Mouse (Mus musculus) thymus, postnatal 0 days (tissue): ENCODE results near the gene Cant1. TPM values are rescaled to one million over a fixed set of nuclear protein-coding genes. Genes with fewer than 3 reads are reported as not detected.

ENCODE experiments used
- DNase-seq: peaks from one replicate; pipeline ENCODE4 v3.0.0-alpha.2; 2015; ENCODE audit warnings: low spot score
- polyA plus RNA-seq: library from polyadenylated mRNA; unstranded; fragments of >200 nt; fragmentation: Nextera tagmentation; extraction: Ambion mirVana; gene quantifications from 2 replicates; pipeline ENCODE4 v1.2.1, GENCODE M21; 2015

Cant1 gene
- polyA plus RNA-seq, 1 experiment from 2014 or later, result 26.6 TPM

DNA sequence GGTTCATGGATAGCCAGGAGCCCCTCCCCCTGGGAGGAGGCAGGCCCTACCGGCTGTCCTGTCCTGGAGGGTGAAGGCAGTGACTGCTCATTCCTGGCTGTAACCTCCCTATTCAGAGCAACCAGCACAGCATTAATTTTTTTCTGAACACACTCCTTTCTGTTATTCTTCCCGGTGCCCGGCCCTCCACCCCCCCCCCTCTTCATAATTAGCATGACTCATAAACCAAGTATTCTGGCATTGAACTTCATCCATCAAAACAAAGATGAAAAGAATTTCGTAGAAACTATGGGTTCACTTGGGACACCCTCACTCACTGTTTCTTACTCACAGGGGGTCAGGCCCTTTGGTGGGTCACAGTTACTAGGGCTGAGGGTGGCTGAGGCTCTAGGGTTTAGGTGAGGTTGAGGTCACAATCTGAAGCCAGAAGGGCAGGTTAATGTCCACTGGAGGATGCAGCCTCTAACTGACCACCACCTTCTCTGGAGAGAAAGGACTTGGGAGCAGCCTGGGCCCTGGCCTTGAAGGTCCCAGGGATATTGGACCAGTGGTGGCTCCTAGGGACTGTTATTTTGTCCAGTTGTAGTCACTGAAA is 11.5 kb upstream of the Cant1 start:
- no peak for DNase-seq

DNA sequence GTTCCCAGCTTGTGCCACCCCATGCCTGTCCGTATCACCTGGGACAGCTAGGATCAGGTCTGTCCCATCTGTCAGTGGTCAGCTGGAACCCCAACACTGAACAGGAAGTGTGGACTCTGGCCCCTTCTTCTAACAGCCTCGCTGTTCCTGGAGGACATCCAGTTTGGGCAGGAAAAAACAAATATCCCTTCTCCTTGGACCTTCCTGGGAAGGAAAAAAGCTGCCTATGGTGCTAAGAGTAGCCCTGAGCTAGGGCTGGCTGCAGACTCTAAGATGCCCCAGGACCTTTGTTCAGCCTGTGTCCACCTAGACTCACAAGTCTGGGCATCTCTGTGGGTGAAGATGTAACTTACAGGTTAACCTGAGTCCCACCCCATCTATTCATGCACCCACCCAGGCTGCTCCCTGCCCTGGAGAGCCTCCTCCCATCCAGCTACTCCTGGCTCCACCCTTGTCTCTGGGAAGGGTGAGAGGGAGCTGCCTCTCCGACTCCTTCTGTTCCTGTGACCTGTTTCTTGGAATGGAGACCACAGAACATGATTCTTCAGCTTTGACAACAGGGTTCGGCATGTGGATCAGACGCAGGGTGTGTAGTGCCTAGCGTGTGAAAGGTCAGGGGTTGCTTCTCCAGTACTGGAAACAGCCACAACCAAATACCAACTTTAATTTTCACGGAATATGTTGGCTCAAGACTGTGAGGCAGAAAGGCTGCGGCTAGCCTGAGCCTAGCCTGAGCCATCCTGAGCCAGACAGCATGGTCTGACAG is 10.2 kb upstream of the Cant1 start:
- DNase-seq, result no peak

DNA sequence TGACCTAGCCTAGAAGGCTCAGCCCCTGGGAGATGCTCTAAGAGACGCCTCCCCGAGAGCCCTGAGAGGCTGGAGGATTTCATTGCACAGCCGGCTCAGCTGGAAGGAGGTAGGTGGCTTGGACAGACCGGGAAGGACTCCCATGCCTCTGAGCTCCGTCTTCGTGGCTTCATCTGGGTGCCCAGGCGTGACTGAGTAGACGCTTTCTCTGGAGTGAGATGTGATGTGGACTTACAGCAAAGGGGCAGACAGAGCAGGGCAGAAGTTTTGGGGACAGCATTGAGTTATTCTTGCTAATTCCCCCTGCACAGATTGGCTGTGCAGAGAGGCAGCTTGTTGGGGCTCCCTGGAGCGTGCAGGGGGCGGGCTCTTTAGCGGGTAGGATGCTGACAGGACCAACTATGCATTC is 9.6 kb upstream of the Cant1 start:
- DNase-seq, result no peak

DNA sequence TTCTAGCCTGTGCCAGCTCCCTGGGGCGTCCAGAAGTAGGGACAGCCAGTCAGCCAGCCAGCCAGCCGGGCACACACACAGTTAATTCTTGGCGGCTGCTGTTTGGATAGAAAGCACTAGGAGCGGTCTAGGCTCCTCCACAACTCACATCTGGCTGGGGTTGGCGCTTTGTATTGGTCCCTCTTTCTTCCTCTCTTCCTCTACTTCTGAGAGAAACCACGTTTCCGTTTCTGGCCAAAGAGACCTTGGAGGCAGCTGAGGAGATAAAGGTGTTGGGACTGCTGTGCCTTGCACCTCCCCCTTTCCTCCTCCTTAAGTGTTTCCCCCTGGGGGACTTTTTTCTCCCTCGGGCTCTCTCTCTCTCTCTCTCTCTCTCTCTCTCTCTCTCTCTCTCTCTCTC is 9.1 kb upstream of the Cant1 start, which contains the start of gene C1qtnf1:
C1qtnf1 (plus strand) TSS at position 218 of the 400 bp plus-strand sequence.
- peak; percentile 71 for DNase-seq

DNA sequence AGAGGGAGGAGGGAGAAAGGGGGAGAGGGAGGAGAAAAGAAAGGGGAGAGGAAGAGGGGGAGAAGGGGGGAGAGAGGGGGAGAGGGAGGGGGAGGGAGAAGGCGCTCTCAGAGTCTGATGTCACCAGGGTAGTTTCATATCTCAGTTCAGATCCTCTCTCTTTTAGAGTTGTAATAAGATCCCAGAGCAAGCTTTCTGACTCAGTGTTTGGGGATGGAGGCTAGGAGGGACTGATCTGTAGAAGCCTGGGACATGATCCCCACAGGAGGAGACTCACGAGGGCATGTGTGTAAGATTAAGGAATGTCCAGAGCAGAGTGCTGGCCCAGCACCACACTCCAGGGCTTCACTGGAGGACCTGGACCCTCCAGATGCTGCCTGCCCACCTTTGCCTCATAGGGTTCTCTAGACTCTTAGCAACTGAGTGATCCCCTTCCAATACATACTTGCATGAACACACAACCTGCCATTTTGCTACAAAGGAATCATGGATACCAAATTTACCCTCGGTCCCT is 8.4 kb upstream of the Cant1 start:
- DNase-seq, result no peak

DNA sequence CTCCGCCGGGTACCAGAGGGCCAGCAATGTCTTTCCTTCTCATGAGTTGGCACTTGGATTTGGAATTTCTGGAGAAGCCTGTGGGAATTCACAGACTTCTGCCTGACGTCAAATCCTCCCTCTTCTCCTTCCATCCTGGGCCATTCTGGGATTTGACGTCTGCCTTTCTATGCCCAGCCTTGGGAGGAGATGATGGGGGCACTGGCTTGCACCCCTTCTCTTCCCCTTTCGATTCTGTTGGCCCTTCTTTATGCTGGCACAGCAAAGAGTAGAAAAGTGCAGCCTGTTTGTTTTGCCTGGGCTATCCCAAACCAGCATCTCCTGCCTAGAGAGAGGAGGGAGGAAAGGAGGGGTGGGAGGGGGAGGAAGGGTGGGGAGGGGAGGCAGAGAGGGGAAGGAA is 7.9 kb upstream of the Cant1 start:
- DNase-seq, result no peak

DNA sequence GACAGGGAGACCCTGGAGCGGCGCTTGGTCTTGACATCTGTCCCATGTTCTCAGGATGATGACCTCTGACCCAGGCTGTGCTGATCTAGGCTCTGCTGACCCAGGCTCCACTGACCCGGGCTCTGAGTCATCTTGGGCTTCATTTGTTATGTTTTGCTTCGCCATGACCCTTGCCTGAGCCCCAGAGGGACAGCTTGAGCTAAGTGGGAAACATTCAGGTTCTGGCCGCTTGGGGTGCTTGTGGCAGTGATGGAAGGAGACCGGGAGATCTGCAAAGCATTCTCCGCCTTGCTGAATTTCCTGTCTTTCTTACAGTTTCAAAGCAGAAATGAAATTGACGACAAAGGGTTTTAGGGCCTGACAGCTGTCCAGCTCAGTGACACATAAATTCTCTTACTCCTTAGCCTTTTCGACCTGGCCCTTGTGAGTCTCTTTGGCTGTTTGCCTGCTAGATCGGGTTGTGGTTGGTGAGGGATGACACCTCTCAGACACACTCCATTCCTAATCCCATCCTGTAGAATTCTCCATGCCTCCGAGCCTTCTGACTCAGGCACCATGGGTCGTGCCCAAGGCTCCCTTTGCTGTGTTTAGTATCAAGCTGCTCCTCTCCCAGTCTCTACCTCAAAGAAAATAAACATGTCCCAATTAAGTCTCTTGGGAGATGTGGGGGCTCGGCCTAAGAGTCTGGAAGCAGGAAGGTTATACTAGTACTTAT is 5.9 kb upstream of the Cant1 start:
- DNase-seq, result no peak

DNA sequence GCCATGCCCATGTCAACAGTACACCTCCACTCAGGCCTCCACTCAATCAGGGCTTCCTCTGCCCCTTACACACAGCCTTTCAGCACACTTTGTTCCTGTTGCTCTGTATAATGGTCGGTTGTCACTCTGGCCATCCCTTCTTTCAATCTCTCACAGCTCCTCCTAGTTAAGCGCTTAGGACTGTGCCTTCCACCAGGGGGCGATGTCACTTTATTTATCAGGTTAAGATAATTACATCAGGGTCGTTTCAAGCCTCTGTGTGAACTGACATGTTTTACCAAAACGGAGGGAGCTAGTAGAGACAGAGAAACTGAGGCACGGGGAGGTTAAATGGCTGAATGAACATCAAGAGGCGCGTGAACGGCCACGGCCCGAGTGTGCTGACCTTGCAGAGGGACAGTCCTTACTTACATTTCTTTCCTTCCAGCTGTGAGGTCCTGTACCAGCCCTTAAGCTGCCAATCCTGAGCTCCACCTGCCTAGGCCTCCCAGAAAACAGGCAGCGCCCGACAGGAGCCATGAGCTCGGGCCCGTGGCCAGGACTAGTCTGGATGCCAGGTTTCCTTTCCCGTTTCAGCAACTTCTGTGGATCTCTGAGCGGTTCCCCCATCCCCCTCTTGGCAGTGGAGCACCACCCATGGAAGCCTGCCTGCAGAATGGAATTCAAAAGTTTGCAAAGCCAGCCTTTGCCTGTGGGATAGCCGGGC is 4.5 kb upstream of the Cant1 start:
- peak; percentile 84 for DNase-seq

DNA sequence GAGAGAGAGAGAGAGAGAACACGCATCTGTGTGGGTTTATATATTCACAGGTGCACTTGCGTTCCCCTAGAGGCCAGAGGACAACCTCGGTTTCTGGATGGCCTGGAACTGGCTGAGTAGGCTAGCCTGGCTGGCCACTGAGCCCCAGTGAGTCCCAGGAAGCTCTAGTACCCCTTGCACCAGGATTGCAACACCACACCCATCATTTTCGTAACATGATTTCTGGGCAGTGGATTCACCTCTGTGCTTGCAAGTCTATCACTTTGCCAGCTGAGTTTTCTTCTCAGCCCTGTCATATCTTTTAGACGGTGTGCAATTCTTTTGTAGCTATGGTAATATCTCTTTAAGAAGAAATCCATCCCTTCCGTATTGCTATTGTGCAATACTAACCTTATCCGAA is 1.4 kb upstream of the Cant1 start:
- DNase-seq, result no peak

DNA sequence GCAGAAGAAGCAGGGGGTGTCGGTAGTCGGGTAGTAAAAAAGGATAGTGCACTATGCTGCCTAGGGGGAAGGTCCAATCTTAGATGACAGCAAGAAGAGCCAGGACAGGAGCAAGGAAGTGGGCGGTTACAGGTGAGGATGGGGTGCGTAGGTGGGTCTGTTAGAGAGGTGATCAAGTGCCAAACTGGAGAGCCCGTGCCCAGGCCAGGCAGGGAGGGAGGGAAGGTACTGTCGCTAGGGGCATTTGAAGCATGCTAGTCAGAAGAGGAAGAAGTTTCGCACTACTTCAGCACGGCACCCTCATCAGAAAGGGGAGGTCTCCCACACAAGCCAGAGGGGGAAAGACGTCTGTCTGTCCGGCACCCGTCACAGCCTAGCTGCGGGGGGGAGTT is 448 bp downstream of the Cant1 start:
- DNase-seq, result no peak

DNA sequence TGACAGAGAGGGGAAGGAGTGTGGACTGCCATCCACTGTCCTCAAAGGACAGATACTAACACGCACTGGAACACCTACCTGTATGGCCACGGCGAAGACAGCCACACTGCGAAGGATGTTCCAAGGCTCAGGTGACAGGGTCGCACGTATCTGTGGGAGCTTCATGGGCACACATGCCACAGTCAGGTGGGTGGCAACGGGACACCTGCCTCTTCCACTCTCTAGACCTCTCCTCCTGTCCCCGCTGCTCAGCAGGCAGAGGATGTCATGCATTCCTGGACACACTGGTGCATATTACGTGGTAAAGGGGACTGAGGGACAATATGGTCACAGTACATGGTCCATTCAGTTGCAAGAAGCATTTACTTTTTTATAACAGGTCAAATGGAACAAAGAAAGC is 1.4 kb downstream of the Cant1 start:
- DNase-seq, result no peak

DNA sequence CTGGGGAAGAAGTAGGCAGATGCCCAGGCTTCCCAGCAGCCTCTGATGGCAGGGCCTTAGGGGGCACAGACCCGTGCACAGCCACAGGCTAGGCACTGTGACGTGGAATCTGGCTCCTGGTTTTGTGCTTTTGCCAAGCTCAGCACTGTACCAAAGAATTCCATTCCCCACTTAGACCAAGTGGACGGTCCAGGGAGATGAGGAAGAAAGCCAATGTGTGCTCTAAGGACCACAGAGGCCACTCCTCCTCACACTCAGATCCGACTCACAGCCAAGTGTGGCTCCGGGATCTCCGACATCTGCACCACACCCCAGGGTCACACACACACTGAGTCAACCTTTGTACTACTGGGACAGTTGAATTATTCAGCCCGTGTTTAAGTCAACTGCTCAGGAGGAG is 2.8 kb downstream of the Cant1 start:
- no peak for DNase-seq

DNA sequence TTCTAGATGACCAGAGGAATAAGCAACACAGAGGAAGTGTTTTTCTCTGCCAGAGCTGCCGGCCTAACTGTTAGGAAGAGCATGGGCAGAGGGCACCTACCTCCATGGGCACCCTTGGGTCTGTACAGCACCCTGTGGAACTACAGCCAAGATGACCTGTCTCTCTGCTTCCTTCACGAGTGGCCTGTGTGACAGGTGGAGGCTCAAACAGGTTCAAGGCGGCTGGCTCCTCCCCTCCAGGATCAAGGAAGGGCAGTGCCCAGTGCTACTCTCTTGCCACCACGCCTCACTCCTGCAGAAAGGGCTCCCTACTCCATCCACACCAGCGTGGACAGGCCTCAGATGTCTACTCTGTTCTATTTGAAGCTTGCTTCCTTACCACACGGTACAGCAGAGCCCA is 3.3 kb downstream of the Cant1 start:
- no peak for DNase-seq

DNA sequence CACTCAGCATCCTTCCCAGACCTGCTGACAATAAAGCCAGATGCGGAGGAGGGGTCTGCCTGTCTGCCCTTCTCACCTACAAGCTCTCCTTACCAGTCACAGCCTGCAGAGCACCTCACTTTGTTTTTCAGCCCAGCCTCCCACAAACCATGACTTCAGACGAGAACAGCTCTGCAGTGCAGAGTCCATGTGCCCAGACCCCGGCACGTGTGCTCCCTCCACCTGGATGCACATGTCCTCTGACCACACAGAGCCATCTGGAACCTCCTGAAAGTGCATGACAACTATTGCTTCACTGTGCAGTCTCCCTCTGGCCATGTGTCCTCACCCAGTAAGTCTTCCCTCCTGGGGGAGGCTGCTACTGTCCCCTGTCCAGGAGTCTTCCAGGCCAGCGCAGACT is 4.6 kb downstream of the Cant1 start:
- no peak for DNase-seq

DNA sequence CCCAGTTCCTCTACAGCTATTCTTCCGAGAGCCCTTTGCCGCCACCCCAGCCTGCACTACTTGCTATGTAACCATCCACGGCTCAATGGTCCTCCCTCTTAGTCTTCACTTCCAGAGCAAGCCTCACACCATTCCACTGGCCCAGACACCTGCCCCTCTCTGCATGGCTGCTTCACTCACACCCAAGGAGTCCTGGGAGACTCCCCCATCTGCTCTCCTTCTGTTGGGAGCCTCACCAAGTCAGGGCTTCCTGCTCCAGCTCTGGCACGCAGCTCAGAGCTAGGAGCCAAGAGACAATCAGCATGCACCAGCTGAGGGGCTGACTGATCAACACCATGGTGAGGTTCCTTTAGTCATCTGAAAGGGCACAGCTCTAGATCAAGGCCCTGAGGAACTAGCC is 5.8 kb downstream of the Cant1 start:
- DNase-seq, result no peak

DNA sequence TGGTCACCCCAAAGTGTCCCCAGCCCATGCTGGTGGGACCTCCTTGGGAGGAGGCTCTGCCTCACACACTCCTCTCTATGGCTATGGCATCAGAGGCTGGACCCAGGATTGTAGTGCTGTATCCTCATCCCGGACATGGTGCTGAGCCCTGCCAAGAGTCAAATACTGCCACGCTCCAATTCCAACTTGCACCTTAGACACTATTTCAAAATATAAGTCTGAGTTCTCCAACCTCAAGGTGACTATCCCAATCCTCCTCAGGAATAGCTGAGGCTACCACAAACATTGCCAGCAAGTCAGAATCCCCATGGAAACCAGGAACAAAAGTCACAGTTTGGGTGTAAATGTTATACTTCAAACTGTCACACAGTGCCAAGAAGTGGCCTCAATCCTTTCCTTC is 6.3 kb downstream of the Cant1 start:
- no peak for DNase-seq

DNA sequence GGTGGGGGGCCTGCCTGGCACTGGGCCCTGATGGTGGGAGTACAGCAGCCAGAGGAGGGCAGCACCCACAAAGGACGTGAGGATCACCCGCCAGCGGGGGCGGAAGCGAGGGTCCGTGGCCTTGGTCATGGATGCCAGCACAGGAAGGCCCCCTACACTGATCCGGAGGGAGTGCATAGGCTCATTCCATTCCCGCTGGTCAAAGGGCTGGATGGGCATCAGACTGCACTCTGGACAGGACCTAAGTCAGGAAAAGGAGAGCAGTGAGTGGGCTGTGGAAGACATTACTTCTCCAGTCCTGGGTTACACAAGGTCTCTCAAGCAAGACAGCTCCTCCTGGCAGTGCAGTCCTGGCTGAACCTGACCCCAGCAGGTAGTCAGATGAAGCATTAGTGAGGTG is 7.6 kb downstream of the Cant1 start:
- DNase-seq, result no peak

DNA sequence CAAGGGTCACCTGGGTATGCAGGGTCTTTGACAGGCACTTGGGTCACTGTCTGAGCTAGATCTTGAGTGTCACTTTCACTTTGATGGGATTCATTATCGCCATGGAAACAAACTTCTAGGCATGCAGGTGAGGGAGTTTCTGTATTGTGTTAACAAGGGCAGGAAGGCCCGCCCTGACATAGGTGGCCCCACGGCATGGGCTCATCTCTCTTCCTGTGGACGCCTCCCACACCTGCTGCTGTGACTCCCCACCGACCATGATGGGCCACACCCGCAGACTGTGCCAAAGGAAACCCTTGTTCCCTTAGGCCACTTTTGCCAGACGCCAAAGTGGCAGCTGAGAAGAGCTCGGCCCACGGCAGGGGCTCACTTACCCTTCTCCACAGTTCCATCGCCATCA is 8.4 kb downstream of the Cant1 start:
- DNase-seq, result no peak

DNA sequence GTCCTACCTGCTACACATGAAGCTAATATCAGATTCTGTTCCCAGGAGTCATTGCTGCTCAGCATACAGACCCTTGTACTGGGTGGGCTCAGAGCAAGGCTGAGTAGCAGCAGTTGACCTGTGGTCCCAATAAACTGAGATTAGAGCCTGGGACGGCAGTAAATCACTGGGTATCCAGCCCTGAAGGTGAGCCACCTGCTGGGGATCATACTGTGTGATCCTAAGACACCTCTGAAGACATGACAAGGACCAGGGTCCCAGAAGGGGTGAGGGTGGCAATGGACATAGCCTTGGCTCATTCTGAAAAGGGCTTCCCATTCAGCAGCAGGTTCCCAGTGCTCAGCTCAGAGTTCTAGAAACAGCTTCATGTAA is 8.8 kb downstream of the Cant1 start:
- no peak for DNase-seq

DNA sequence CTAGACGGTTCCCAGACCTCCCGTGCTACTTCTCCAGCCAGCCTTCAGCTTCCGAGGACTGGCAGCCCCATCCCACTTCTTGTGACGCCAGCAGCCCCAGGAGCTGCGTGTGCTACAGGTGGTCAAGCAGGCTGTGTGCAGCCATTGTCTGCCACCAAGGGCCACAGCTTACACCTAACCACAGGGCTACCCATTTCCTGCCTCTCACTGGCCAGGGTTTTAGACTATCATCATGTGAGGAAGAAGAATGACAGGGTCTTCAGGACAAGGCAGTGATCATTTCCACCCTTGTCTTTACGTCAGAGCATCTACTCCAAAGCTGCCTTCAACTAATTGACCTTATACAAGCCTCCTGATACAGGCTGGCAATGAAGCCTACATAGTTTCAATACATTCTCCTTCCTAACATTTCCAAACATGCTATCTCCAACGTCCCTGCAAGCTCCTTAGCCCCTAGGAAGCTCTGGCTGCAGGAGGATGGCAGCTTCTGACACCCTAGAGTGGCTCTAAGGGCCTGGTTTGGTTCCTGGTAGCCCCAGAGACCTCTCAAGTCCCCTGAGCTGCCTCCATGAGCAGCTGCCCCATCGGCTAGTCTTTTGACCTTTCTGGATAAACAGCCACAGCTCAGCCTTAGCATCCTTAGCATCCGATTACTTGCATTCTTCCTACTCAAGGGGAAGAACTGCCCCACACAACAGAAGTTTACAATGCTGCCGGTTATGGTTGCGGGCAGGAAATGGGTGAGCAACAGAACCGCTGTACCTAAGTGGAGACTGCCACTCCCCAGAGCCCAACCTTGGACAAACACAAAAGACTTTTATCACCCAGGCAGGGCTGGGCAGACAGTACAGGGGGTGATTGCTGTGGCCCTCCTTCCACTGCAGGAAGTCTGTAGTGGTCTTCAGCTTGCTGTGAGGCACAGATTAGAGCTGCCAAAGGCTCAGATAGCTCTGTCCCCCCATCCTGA is 9.5 kb downstream of the Cant1 start:
- no peak for DNase-seq
